Mouse (Mus musculus): ENCODE measurements around the gene Hoxb8.

DNA sequence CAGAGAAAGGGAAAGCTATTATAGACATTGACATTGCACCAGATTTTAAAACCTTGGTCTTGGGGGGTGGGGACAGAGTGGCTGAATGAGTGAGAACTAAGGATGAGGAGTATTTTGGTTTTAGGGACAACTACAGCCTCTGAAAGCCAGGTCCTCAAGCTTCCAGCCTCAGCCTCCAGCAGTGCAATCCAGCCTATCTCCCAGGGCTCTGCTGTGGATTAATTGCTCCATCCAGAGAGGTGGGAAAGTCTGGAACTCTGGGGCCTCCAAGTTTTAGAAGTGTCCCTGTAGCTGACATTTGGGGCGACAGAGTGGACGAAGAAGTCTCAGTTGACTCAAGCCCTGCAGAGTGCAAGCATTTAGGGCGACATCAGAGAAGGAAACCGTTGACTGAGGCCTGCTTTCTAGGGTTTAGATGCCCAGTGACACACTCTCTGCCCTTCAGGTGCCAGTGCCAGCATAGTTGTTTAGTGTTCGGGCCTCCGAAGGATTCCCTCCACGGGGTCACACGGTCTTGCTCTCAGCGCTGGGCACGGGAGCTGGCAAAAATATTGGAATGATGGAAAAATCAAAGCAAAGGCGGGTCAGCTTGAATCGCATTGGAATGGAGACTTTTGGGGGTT, 32.2 kb downstream of the Hoxb8 start:
- TF ChIP-seq EP300 (optimal IDR thresholded peaks at IDR 0.05): no peak
- no peak for TF ChIP-seq CTCF (IDR thresholded peaks at IDR 0.05; ENCODE audit: low read depth)
